In genomic region chr15:78509297-78509899, GRCm38 (mm10) we compare ENCODE assay signal across 10 mouse cellular contexts. TPM values are rescaled to one million over a fixed set of nuclear protein-coding genes. Genes with fewer than 3 reads are reported as not detected.
DNase-seq lines count a peak whose midpoint lies in the region; ATAC-seq and TF ChIP-seq lines count a peak whose summit lies in the region.
"Had no signal": no experiment of that assay in that cellular context is flagged by ENCODE, and none has a peak within 500 bp of the region (broad histone marks: within the 10 kb centered on the region; RNA-seq: fewer than 3 reads in every experiment).

No protein-coding gene starts in this region.

- H3K9ac ChIP-seq in intestine, embryonic 14.5 days (ENCODE audit: low read length) = no peak overlapping the region
- no peak overlapping the region for H3K9ac ChIP-seq in intestine, embryonic 15.5 days
- H3K9ac ChIP-seq in midbrain, postnatal 0 days (replicated peaks; ENCODE audit: low read length, poor library complexity, severe bottlenecking) = no peak overlapping the region

- H3K4me3 ChIP-seq in intestine, embryonic 14.5 days (ENCODE audit: low read depth, low read length) = no peak overlapping the region
- H3K4me3 ChIP-seq in intestine, embryonic 15.5 days (replicated peaks) = no peak overlapping the region
- H3K4me3 ChIP-seq in midbrain, postnatal 0 days (ENCODE audit: low read depth, low read length) = no peak overlapping the region

- H3K9me3 ChIP-seq in intestine, embryonic 14.5 days (ENCODE audit: control insufficient read depth, low read length) = 0 out of 2 replicates have a peak, but pooled peaks cover 4% of the 10 kb centered on the region
- no peaks in the 10 kb centered on the region for H3K9me3 ChIP-seq in intestine, embryonic 15.5 days
- no peaks in the 10 kb centered on the region for H3K9me3 ChIP-seq in midbrain, postnatal 0 days (ENCODE audit: low read length)

- no peak for TF ChIP-seq CTCF in midbrain, postnatal 0 days (IDR thresholded peaks at IDR 0.05)

- H3K36me3 ChIP-seq in intestine, embryonic 14.5 days (ENCODE audit: control insufficient read depth, insufficient read depth, low read length) = no peaks in the 10 kb centered on the region
- H3K36me3 ChIP-seq in intestine, embryonic 15.5 days = no peaks in the 10 kb centered on the region
- H3K36me3 ChIP-seq in midbrain, postnatal 0 days (ENCODE audit: insufficient read depth, low read length) = no peaks in the 10 kb centered on the region

- 44% methylated on average over 12 of the region's 12 CpGs for WGBS in intestine, embryonic 14.5 days
- WGBS in intestine, embryonic 15.5 days = 47% methylated on average over 12 of the region's 12 CpGs
- WGBS in midbrain, postnatal 0 days = 49% methylated on average over 12 of the region's 12 CpGs

- H3K4me1 ChIP-seq in intestine, embryonic 14.5 days (replicated peaks; ENCODE audit: control insufficient read depth, insufficient read depth, low read length) = 0 out of 2 replicates have a peak, but pooled peaks cover 8% of the 10 kb centered on the region
- H3K4me1 ChIP-seq in intestine, embryonic 15.5 days (replicated peaks) = peaks cover 5% of the 10 kb centered on the region; the same call in 1 of the 2 replicates
- 0 out of 2 replicates have a peak, but pooled peaks cover 2% of the 10 kb centered on the region for H3K4me1 ChIP-seq in midbrain, postnatal 0 days (ENCODE audit: insufficient read depth, low read length)

- DNase-seq in intestine, embryonic 14.5 days (ENCODE audit: low spot score) = no peak
- DNase-seq in ZHBTc4 (ENCODE audit: low read depth, low spot score) = peak; percentile 79
- peak; percentile 58 for DNase-seq in forelimb bud, embryonic 11.5 days (ENCODE audit: low read depth, low spot score)
- DNase-seq in midbrain, postnatal 0 days (ENCODE audit: low spot score) = peak; percentile 36
- DNase-seq in cerebellum, adult 9-11 months = no peak
- DNase-seq in left cerebral cortex, postnatal 4 days = no peak
- DNase-seq in spleen, postnatal 4 days (ENCODE audit: low spot score in 2 of 2) = no peak
- DNase-seq: kidney, postnatal 10 days had no signal

- intact Hi-C loops in left cerebral cortex, postnatal 4 days (cut with DNase I) = no loop called here

- H3K27me3 ChIP-seq in intestine, embryonic 14.5 days (replicated peaks; ENCODE audit: control insufficient read depth, insufficient read depth, low read length) = no peaks in the 10 kb centered on the region
- H3K27me3 ChIP-seq in intestine, embryonic 15.5 days (replicated peaks) = no peaks in the 10 kb centered on the region
- no peaks in the 10 kb centered on the region for H3K27me3 ChIP-seq in midbrain, postnatal 0 days (ENCODE audit: insufficient read depth, low read length)

- 0 out of 2 replicates have a peak overlapping the region, but pooled peaks have one; percentile 8 for H3K4me2 ChIP-seq in intestine, embryonic 14.5 days (ENCODE audit: low read length)
- no peak overlapping the region for H3K4me2 ChIP-seq in intestine, embryonic 15.5 days (replicated peaks)
- H3K4me2 ChIP-seq in midbrain, postnatal 0 days (ENCODE audit: low read depth, low read length, poor library complexity, severe bottlenecking) = no peak overlapping the region

- ATAC-seq in intestine, embryonic 14.5 days (replicated peaks; ENCODE audit: low FRiP score, low TSS enrichment, low read depth) = peak; percentile 47; the same call in 1 of the 2 replicates
- ATAC-seq in intestine, embryonic 15.5 days = no peak
- ATAC-seq in midbrain, postnatal 0 days (ENCODE audit: low FRiP score) = no peak

- H3K27ac ChIP-seq in intestine, embryonic 14.5 days (ENCODE audit: low read depth) = no peak overlapping the region
- H3K27ac ChIP-seq in intestine, embryonic 15.5 days = no peak overlapping the region
- H3K27ac ChIP-seq in midbrain, postnatal 0 days (ENCODE audit: low read depth, low read length) = no peak overlapping the region

RNA-seq across cellular contexts. Expression of gene Il2rb, which starts 14.3 kb away (rescaled TPM):
- 0.66 and 1.1 TPM in 2 replicates for polyA plus RNA-seq in intestine, embryonic 14.5 days (2014; fragmentation: Nextera tagmentation; extraction: Ambion mirVana)
- polyA plus RNA-seq in intestine, embryonic 15.5 days (2015; fragmentation: Nextera tagmentation; extraction: Ambion mirVana) = 1.2 and 1.4 TPM in 2 replicates
- 0.33 and 0.38 TPM in 2 replicates for total RNA-seq in midbrain, postnatal 0 days (2014; rRNA removed)
- polyA plus RNA-seq in midbrain, postnatal 0 days (2015; fragmentation: Nextera tagmentation; extraction: Ambion mirVana) = 0.19 and 0.22 TPM in 2 replicates
- total RNA-seq in left cerebral cortex, postnatal 4 days (2021) = under 1 TPM in 1 of 2 experiments, not detected in 1; 0.08 TPM

RNA-seq across cellular contexts. Expression of gene C1qtnf6, which starts 21.8 kb away (rescaled TPM):
- 30.1 and 34.9 TPM in 2 replicates for polyA plus RNA-seq in intestine, embryonic 14.5 days (2014; fragmentation: Nextera tagmentation; extraction: Ambion mirVana)
- polyA plus RNA-seq in intestine, embryonic 15.5 days (2015; fragmentation: Nextera tagmentation; extraction: Ambion mirVana) = 22.0 and 22.3 TPM in 2 replicates
- total RNA-seq in midbrain, postnatal 0 days (2014; rRNA removed) = 2.4 and 2.7 TPM in 2 replicates
- polyA plus RNA-seq in midbrain, postnatal 0 days (2015; fragmentation: Nextera tagmentation; extraction: Ambion mirVana) = 8.6 and 10.4 TPM in 2 replicates
- total RNA-seq in left cerebral cortex, postnatal 4 days (2021) = 10 to 100 TPM; 12.2 to 13.4 TPM

RNA-seq across cellular contexts. Expression of gene Sstr3, which starts 35.1 kb away (rescaled TPM):
- polyA plus RNA-seq in intestine, embryonic 14.5 days (2014; fragmentation: Nextera tagmentation; extraction: Ambion mirVana) = 0.22 TPM in 1 of 2 replicates, not detected in the other
- polyA plus RNA-seq in intestine, embryonic 15.5 days (2015; fragmentation: Nextera tagmentation; extraction: Ambion mirVana) = 0.23 and 0.24 TPM in 2 replicates
- total RNA-seq in midbrain, postnatal 0 days (2014; rRNA removed) = 1.1 and 2.4 TPM in 2 replicates
- 0.49 and 0.65 TPM in 2 replicates for polyA plus RNA-seq in midbrain, postnatal 0 days (2015; fragmentation: Nextera tagmentation; extraction: Ambion mirVana)
- total RNA-seq in left cerebral cortex, postnatal 4 days (2021) = 1 to 10 TPM; 5.5 to 6.5 TPM

RNA-seq across cellular contexts. Expression of gene Tmprss6, which starts 41.0 kb away (rescaled TPM):
- 0.09 TPM in 1 of 2 replicates, not detected in the other for polyA plus RNA-seq in intestine, embryonic 14.5 days (2014; fragmentation: Nextera tagmentation; extraction: Ambion mirVana)
- polyA plus RNA-seq in intestine, embryonic 15.5 days (2015; fragmentation: Nextera tagmentation; extraction: Ambion mirVana) = 0.39 and 0.54 TPM in 2 replicates
- 0.66 TPM in 1 of 2 replicates, not detected in the other for total RNA-seq in midbrain, postnatal 0 days (2014; rRNA removed)
- polyA plus RNA-seq in midbrain, postnatal 0 days (2015; fragmentation: Nextera tagmentation; extraction: Ambion mirVana) = 0.10 and 0.26 TPM in 2 replicates
- total RNA-seq in left cerebral cortex, postnatal 4 days (2021) = not detected
- total RNA-seq: left cerebral cortex, postnatal 14 days had no signal

Comparison
In these comparisons a context has a peak if more than half of its experiments do, and no peak if none do; other contexts are left out.
1. DNase-seq: peak in ZHBTc4 (single experiment), forelimb bud, embryonic 11.5 days (single experiment) and midbrain, postnatal 0 days (single experiment); none in intestine, embryonic 14.5 days (single experiment), cerebellum, adult 9-11 months (single experiment), left cerebral cortex, postnatal 4 days (single experiment) and spleen, postnatal 4 days (0 of 2).